Mouse (Mus musculus): Measurements from ENCODE around the gene Slc30a5. TPM values are rescaled to one million over a fixed set of nuclear protein-coding genes. Genes with fewer than 3 reads are reported as not detected.

The Slc30a5 gene
- 43.1 and 44.8 TPM in 2 replicates for polyA plus RNA-seq (2016; fragmentation: Nextera tagmentation; extraction: Ambion mirVana)

DNA sequence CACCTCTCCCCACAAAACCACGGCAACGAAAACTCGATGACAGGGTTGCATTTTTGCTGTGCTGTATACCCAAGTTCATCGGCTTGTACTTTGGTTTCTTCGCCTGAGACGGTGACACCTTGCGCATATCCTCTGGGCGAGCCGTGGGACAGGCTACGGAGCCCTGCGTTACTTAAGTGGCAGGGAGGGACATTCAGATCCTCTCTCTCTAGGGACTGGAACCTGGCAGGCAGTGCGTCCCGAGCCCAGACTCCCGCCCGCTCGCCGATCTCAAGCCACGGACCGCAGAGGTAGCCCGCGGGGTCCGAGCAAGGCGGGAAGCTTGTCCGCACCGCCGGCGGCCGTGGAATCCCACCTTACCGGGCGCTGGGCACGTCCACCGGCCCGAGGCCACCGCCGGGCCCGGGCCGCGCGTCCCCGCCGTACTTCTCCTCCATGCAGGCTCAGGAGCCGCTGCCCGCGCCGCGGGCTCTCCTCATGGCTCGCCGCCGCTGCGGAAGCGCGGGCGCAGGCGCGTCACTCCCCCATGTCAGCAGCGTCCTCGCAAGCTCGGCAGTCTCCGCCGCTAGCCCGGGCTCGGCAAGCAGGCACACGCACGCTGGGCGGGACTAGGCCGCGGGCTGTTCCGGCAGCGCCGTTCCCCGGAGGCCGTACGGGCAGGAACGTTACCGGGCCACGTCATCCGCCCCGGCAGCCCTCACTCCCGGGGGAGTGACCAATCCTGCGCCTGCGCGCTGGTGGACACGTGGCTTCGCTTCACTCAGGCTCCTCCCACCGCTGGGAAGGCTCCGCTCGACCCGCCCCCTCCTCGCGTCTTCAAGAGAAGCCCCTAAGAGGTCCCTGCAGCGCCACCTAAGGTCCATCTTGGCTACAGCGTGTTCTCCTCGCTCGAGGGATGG lies at the start of gene Slc30a5:
Gene Slc30a5 (minus strand): TSS at position 687 of the 899 bp plus-strand sequence.
- Histone ChIP-seq H3K9me3 (replicated peaks) (no peaks in the 10 kb centered on the region), H3K9ac (peak within 1 kb of the TSS; percentile 94), H3K36me3 (peaks cover 4% of the 10 kb centered on the region), H3K4me3 (peak within 1 kb of the TSS; percentile 84), H3K4me2 (peak within 1 kb of the TSS; percentile 74), H3K4me1 (replicated peaks) (peaks cover 14% of the 10 kb centered on the region), H3K27me3 (replicated peaks) (no peaks in the 10 kb centered on the region), H3K27ac (ENCODE audit: poor library complexity, severe bottlenecking) (peak within 1 kb of the TSS; percentile 89)
- WGBS: under 1% methylated on average over 94 of the region's 94 CpGs
- ATAC-seq (ENCODE audit: insufficient number of reproducible peaks, low FRiP score): peak; percentile 99

DNA sequence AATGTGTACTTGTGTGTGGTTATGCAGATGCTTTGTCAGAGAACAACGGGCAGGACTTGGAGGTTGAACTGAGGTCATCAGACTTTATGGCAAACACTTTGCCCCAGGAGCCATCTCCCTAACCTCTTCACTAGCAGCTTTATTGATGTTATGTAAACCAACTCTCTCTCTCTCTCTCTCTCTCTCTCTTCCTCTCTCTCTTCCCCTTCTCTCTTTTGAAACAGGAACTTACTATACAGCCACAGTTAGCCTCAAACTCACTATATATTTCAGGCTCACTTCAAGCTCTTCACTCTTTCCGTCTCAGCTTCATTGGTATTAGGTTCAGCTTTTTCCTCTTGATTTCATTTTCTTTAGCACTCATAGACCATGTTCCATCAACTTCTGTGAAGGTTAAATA lies 48.7 kb upstream of the Slc30a5 start:
- Histone ChIP-seq H3K4me3 (no peak overlapping the region), H3K4me2 (no peak overlapping the region), H3K4me1 (replicated peaks) (no peaks in the 10 kb centered on the region), H3K27ac (ENCODE audit: poor library complexity, severe bottlenecking) (no peak overlapping the region), H3K36me3 (no peaks in the 10 kb centered on the region), H3K9ac (no peak overlapping the region), H3K9me3 (replicated peaks) (no peaks in the 10 kb centered on the region), H3K27me3 (replicated peaks) (no peaks in the 10 kb centered on the region)
- ATAC-seq (ENCODE audit: insufficient number of reproducible peaks, low FRiP score): no peak
- WGBS: 81% methylated on average over 2 of the region's 2 CpGs

DNA sequence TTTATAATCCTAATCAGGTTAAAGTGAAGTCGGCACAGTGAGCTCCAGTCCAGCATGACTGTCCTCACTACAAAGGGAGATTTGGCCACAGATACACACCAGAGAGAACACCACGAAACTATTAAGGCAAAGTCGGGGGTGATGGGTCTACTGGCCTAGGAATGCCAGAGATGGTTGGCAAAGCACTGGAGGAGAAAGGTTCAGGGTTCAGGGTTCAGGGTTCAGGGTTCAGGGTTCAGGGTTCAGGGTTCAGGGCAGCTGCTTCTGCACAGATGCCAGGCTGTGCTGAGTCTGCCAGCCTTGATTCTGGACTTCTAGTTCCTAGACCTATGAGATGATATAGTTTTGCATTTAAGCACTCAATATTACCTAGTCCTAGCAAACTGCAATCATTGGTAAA lies 46.6 kb upstream of the Slc30a5 start:
- H3K27ac ChIP-seq (ENCODE audit: poor library complexity, severe bottlenecking): no peak overlapping the region
- no peak overlapping the region for H3K9ac ChIP-seq
- WGBS: 74% methylated on average over 3 of the region's 3 CpGs
- H3K4me3 ChIP-seq: no peak overlapping the region
- H3K36me3 ChIP-seq: no peaks in the 10 kb centered on the region
- no peak for ATAC-seq (ENCODE audit: insufficient number of reproducible peaks, low FRiP score)
- no peak overlapping the region for H3K4me2 ChIP-seq
- no peaks in the 10 kb centered on the region for H3K27me3 ChIP-seq (replicated peaks)
- H3K4me1 ChIP-seq (replicated peaks): no peaks in the 10 kb centered on the region
- 0 out of 2 replicates have a peak, but pooled peaks cover 3% of the 10 kb centered on the region for H3K9me3 ChIP-seq (replicated peaks)

DNA sequence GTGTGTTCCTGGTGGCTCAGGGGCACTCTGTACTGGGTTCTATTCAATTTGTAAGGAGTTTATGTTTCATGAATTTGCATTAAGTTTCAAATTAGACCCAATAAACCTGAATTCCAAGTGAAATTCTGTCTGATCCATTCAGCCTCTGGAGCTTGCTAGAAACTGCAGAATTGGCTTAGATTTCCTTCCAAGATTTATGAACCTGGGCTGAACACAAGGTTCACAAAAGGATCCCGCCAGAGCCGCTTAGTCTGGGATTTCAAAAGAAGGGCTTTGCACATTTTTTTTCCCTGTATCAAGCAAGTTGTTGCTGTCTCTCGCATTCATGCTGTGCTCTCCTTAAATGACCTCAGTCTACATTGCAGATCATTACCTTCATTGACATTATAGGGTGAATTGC lies 46.1 kb upstream of the Slc30a5 start:
- Histone ChIP-seq H3K9me3 (replicated peaks) (0 out of 2 replicates have a peak, but pooled peaks cover 3% of the 10 kb centered on the region), H3K4me2 (no peak overlapping the region), H3K4me1 (replicated peaks) (no peaks in the 10 kb centered on the region), H3K27me3 (replicated peaks) (no peaks in the 10 kb centered on the region), H3K36me3 (no peaks in the 10 kb centered on the region), H3K4me3 (no peak overlapping the region), H3K27ac (ENCODE audit: poor library complexity, severe bottlenecking) (no peak overlapping the region), H3K9ac (no peak overlapping the region)
- 83% methylated on average over 3 of the region's 3 CpGs for WGBS
- no peak for ATAC-seq (ENCODE audit: insufficient number of reproducible peaks, low FRiP score)

DNA sequence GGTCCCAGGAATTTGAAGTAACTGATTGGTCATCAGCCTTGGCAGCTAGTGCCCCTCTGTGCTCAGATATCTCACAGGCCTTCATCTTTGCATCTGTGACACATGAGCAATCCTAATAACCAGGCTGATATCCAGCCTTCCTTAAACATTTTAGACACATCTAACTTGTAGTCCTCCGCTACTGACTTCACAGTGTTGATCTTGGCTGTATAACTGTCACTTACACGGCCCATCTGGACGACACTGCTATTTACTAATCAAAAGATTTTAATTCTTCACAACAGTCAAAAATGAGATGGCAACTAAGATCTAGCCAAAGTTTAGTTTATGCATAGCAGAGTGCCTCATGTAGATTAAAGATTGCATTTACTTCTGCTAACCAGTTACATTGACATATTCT lies 45.0 kb upstream of the Slc30a5 start:
- H3K9me3 ChIP-seq (replicated peaks): 0 out of 2 replicates have a peak, but pooled peaks cover 3% of the 10 kb centered on the region
- WGBS: 82% methylated on average over 3 of the region's 3 CpGs
- no peaks in the 10 kb centered on the region for H3K36me3 ChIP-seq
- no peak for ATAC-seq (ENCODE audit: insufficient number of reproducible peaks, low FRiP score)
- no peak overlapping the region for H3K4me3 ChIP-seq
- no peaks in the 10 kb centered on the region for H3K27me3 ChIP-seq (replicated peaks)
- H3K4me2 ChIP-seq: no peak overlapping the region
- H3K9ac ChIP-seq: no peak overlapping the region
- H3K27ac ChIP-seq (ENCODE audit: poor library complexity, severe bottlenecking): no peak overlapping the region
- no peaks in the 10 kb centered on the region for H3K4me1 ChIP-seq (replicated peaks)

DNA sequence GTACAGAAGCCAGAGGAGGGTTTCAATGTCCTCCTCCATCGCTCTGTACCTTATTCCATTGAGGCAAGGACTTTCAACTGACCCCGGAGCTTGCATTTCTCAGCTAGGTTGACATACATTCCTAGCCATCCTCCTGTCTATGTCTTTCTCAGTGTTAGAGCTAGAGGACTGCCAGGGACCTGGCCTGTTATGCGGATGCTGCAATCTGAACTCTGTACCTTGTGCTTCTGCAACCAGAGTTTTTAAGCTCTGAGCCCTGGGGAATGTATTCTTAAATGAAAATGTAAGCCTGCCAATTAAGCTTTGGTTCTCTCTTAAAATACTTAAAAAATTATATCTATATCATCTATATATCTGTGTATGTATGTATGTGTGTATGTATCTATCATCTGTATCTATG lies 44.5 kb upstream of the Slc30a5 start:
- Histone ChIP-seq H3K9me3 (replicated peaks) (0 out of 2 replicates have a peak, but pooled peaks cover 3% of the 10 kb centered on the region), H3K4me2 (no peak overlapping the region), H3K9ac (no peak overlapping the region), H3K36me3 (no peaks in the 10 kb centered on the region), H3K27ac (ENCODE audit: poor library complexity, severe bottlenecking) (no peak overlapping the region), H3K4me1 (replicated peaks) (no peaks in the 10 kb centered on the region), H3K27me3 (replicated peaks) (no peaks in the 10 kb centered on the region), H3K4me3 (no peak overlapping the region)
- no peak for ATAC-seq (ENCODE audit: insufficient number of reproducible peaks, low FRiP score)
- WGBS: 94% methylated on average over 3 of the region's 3 CpGs

DNA sequence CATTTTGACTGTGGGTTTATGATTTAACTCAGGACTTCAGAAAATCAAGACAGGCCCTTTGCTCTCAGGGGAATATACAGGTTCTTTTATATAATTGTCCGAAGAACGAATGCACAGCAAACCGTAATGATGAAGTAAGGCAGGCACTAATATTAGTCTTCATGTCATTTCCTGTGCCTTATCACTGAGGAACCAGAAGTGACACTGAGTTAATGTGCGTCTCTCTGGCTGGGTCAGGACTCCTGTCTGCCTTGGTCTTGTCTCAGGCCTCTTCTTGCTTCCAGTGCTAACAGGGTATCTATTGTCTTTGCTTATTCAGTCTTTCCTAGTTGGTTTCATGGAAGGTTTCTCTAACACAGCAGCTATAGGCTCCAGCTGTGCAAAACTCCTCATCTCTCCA lies 41.9 kb upstream of the Slc30a5 start:
- Histone ChIP-seq H3K9me3 (replicated peaks) (0 out of 2 replicates have a peak, but pooled peaks cover 3% of the 10 kb centered on the region), H3K4me1 (replicated peaks) (no peaks in the 10 kb centered on the region), H3K27ac (ENCODE audit: poor library complexity, severe bottlenecking) (no peak overlapping the region), H3K9ac (no peak overlapping the region), H3K36me3 (no peaks in the 10 kb centered on the region), H3K27me3 (replicated peaks) (no peaks in the 10 kb centered on the region), H3K4me2 (no peak overlapping the region), H3K4me3 (no peak overlapping the region)
- ATAC-seq (ENCODE audit: insufficient number of reproducible peaks, low FRiP score): no peak
- whole genome bisulfite sequencing: 47% methylated on average over 4 of the region's 4 CpGs

DNA sequence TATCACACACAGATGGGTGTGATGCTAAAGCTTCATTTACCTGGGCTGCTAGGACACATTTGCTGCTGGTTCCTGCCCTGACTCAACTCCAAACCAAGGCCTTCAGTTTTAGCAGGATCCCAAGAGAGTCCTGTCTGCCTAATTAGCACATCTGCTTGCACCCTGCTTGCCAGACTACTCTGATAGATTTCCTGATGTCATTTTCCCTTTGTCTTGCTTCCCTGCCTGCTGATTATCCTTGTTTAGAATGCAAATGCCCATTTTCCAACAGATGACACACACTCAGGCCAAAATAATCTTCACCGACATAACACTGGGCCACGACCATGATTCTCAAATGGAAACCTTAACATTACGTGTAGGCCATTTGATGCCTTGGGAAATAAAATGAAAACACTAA lies 41.4 kb upstream of the Slc30a5 start:
- H3K4me3 ChIP-seq: no peak overlapping the region
- WGBS: 67% methylated on average over 3 of the region's 3 CpGs
- H3K9ac ChIP-seq: no peak overlapping the region
- H3K36me3 ChIP-seq: no peaks in the 10 kb centered on the region
- H3K4me1 ChIP-seq (replicated peaks): no peaks in the 10 kb centered on the region
- H3K4me2 ChIP-seq: no peak overlapping the region
- 0 out of 2 replicates have a peak, but pooled peaks cover 3% of the 10 kb centered on the region for H3K9me3 ChIP-seq (replicated peaks)
- no peak overlapping the region for H3K27ac ChIP-seq (ENCODE audit: poor library complexity, severe bottlenecking)
- ATAC-seq (ENCODE audit: insufficient number of reproducible peaks, low FRiP score): no peak
- no peaks in the 10 kb centered on the region for H3K27me3 ChIP-seq (replicated peaks)

DNA sequence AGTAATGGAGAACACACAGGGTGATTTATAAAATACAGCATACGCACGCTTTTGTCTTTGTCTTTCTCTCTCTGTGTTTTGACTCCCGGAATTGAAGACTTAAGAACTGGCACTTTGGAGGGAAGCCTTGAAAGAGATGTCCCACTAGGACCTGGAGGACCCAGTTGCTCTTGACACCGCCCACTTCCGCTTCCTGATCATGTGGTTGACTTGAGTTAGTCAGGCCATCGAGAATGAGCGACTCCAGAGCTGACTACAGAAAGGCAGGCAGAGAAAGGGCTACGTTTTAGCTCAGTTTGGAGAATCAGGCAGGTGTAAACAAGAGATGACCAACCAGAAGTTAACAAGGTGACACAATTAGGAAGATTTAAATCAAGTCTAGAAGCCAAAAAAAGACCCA lies 40.3 kb upstream of the Slc30a5 start:
- Histone ChIP-seq H3K27me3 (replicated peaks) (no peaks in the 10 kb centered on the region), H3K9me3 (replicated peaks) (0 out of 2 replicates have a peak, but pooled peaks cover 3% of the 10 kb centered on the region), H3K9ac (no peak overlapping the region), H3K4me3 (no peak overlapping the region), H3K4me2 (no peak overlapping the region), H3K27ac (ENCODE audit: poor library complexity, severe bottlenecking) (no peak overlapping the region), H3K4me1 (replicated peaks) (no peaks in the 10 kb centered on the region), H3K36me3 (no peaks in the 10 kb centered on the region)
- WGBS: 77% methylated on average over 8 of the region's 8 CpGs
- no peak for ATAC-seq (ENCODE audit: insufficient number of reproducible peaks, low FRiP score)

DNA sequence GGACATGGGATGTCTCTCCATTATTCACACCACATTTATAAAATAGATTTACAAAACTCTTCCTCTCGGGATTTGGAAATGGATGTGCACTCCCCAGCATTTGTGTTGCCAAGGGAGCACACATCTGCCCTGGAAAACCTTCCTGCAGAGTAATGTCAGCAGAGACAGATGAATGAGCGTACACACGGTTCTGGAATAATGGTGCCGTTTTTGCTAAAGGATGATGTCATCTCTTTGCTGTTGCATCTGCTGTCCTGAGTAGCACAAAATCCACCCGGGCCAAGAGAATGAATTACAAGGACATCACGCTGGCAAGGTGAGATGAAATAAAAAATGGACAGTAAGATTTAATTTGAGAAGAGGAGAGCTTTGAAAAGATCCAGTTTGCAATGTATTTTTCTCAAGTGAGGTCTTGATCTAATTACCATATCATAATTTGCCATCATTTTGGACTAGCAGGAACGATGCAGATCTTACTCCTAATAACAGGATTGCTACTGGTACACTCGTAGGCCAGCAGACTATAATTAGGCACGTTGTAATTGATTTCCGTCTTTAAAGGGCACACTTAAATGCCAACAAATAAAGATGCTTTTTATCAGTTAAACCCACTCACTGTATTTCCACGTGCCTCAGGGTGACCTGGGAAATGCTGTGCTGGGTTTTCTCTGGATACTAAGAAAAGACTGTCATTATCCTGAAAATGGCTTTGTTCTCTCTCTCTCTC lies 38.4 kb upstream of the Slc30a5 start:
- no peak overlapping the region for H3K4me3 ChIP-seq
- H3K9ac ChIP-seq: no peak overlapping the region
- no peaks in the 10 kb centered on the region for H3K27me3 ChIP-seq (replicated peaks)
- ATAC-seq (ENCODE audit: insufficient number of reproducible peaks, low FRiP score): no peak
- WGBS: 61% methylated on average over 11 of the region's 11 CpGs
- H3K4me1 ChIP-seq (replicated peaks): peaks cover 8% of the 10 kb centered on the region; the same call in 1 of the 2 replicates
- no peak overlapping the region for H3K27ac ChIP-seq (ENCODE audit: poor library complexity, severe bottlenecking)
- H3K4me2 ChIP-seq: no peak overlapping the region
- 0 out of 2 replicates have a peak, but pooled peaks cover 2% of the 10 kb centered on the region for H3K9me3 ChIP-seq (replicated peaks)
- H3K36me3 ChIP-seq: no peaks in the 10 kb centered on the region

DNA sequence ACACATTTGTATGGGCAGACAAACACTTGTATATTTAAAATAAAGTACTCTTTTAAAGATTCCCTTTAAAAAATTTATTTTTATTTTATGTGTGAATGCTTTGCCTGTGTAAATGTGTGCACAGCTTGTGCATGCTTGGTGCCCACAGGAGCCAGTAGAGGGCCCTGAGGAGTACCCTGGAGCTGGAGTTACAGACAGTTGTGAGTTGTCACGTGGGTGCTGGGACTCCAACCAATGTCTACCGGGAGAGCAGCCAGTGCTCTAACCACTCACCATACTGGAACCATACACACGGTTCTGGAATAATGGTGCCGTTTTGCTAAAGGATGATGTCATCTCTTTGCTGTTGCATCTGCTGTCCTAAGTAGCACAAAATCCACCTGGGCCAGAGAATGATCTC lies 36.6 kb upstream of the Slc30a5 start:
- Histone ChIP-seq H3K36me3 (no peaks in the 10 kb centered on the region), H3K27ac (ENCODE audit: poor library complexity, severe bottlenecking) (no peak overlapping the region), H3K4me2 (no peak overlapping the region), H3K27me3 (replicated peaks) (no peaks in the 10 kb centered on the region), H3K4me3 (no peak overlapping the region), H3K4me1 (replicated peaks) (peaks cover 18% of the 10 kb centered on the region), H3K9me3 (replicated peaks) (no peaks in the 10 kb centered on the region), H3K9ac (no peak overlapping the region)
- WGBS: 69% methylated on average over 4 of the region's 4 CpGs
- no peak for ATAC-seq (ENCODE audit: insufficient number of reproducible peaks, low FRiP score)
